In the genomic region with DNA sequence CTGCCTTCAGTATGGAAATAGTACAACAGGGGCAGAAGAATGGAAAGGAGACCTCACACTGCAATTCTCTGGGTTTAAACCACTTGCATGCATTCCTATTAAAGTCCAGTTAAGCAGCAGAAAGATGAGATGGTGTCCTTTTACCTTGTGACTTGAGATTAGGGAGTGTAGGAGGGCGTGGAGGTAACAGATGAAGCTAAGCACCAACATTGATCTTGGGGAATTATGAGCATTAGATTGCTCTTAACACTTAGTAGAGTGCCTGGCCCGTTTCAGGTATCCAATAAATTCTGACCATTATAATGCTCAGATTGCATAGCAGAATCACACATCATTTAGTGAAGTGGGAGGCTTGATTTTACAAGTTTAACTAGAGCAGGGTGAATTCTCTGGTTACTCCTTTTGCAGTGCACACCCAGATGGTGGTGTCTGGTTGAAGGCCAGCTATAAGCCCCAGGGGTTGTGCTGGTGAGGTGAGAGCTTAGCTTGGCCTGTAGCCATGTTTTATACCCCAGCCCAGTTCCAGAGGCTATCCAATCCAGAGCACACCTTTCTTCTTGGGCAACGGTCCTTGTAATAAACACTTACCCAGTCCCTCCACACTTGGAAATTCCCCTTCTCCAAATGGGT, we compare ENCODE assay signal across 24 mouse cellular contexts.
"Had no signal": no experiment of that assay in that cellular context is flagged by ENCODE, and none has a peak within 500 bp of the region (broad histone marks: within the 10 kb centered on the region; RNA-seq: fewer than 3 reads in every experiment).

No protein-coding gene starts in this region.

- ATAC-seq: inflammation-experienced regulatory T-cells, adult 6 months; intestine, embryonic 15.5 days; intestine, postnatal 0 days; liver, embryonic 12.5 days had no signal

- H3K9ac ChIP-seq: heart, embryonic 13.5 days; heart, embryonic 15.5 days; hindbrain, embryonic 13.5 days; hindbrain, embryonic 15.5 days; intestine, embryonic 15.5 days; kidney, embryonic 15.5 days; liver, embryonic 12.5 days; liver, embryonic 14.5 days had no signal

- H3K36me3 ChIP-seq: heart, embryonic 13.5 days; heart, embryonic 15.5 days; hindbrain, embryonic 13.5 days; hindbrain, embryonic 15.5 days; intestine, embryonic 15.5 days; kidney, embryonic 15.5 days; liver, embryonic 12.5 days had no signal

- DNase-seq: gastrocnemius, postnatal 14 days; gastrocnemius, postnatal 36 days; heart, adult 18-20 months; heart, postnatal 14 days; heart, postnatal 36 days; kidney, adult 2 months; kidney, adult 9 months; kidney, postnatal 10 days; kidney, postnatal 25 days; kidney, postnatal 4 days; lung, adult 18-20 months had no signal

- H3K27me3 ChIP-seq: heart, embryonic 13.5 days; heart, embryonic 15.5 days; hindbrain, embryonic 13.5 days; hindbrain, embryonic 15.5 days; intestine, embryonic 15.5 days; kidney, embryonic 15.5 days; liver, embryonic 12.5 days had no signal

- H3K4me1 ChIP-seq: heart, embryonic 15.5 days; hindbrain, embryonic 13.5 days; intestine, embryonic 15.5 days; kidney, embryonic 15.5 days had no signal

- H3K4me3 ChIP-seq: heart, embryonic 13.5 days; heart, embryonic 15.5 days; hindbrain, embryonic 13.5 days; hindbrain, embryonic 15.5 days; intestine, embryonic 15.5 days; kidney, embryonic 15.5 days; layer of hippocampus, adult 2 months; left cerebral cortex, adult 2 months; liver, embryonic 12.5 days had no signal

- H3K9me3 ChIP-seq: heart, embryonic 15.5 days; hindbrain, embryonic 13.5 days; hindbrain, embryonic 15.5 days; intestine, embryonic 15.5 days; kidney, embryonic 15.5 days; liver, embryonic 12.5 days had no signal

- H3K27ac ChIP-seq: heart, embryonic 13.5 days; heart, embryonic 15.5 days; hindbrain, embryonic 13.5 days; hindbrain, embryonic 15.5 days; intestine, embryonic 15.5 days; kidney, embryonic 15.5 days; layer of hippocampus, adult 2 months; left cerebral cortex, adult 2 months; liver, embryonic 12.5 days; liver, embryonic 14.5 days had no signal

- H3K4me2 ChIP-seq: heart, embryonic 11.5 days; heart, embryonic 13.5 days; heart, embryonic 15.5 days; hindbrain, embryonic 13.5 days; hindbrain, embryonic 15.5 days; intestine, embryonic 15.5 days; kidney, embryonic 15.5 days; liver, embryonic 12.5 days had no signal
